Mouse (Mus musculus) heart, adult 18-20 months (tissue): ENCODE data around the gene Mgrn1. TPM values are rescaled to one million over a fixed set of nuclear protein-coding genes. Genes with fewer than 3 reads are reported as not detected.
A peak's percentile ranks its signal among the peaks of the same experiment; 100 is the strongest.

Source experiments
- DNase-seq, 2 experiments: peaks; one replicate each; pipeline ENCODE4 v3.0.0; 2021 to 2022; ENCODE audit warnings: mixed read lengths in 1 of 2
- long read RNA-seq, 2 experiments: library from polyadenylated mRNA; stranded (forward); transcript quantifications; one replicate each; pipeline ENCODE4 v2.0.0; 2021
- total RNA-seq, 2 experiments: library from RNA; stranded (reverse); gene quantifications; 2 replicates each; pipeline ENCODE4 v1.2.3; 2021

Gene Mgrn1
- 100 to 1,000 TPM; 165 to 167 TPM for total RNA-seq
- long read RNA-seq, experiment 1, transcript Mgrn1-201 (16 exons, 3,095 nt): minor isoform, 14 of 194 reads
- long read RNA-seq, experiment 1, transcript Mgrn1-202 (17 exons, 3,138 nt): major isoform, 38 of 194 reads
- long read RNA-seq, experiment 1, partial matches to known transcripts: 12 of 194 reads
- long read RNA-seq, experiment 1, other reads (novel, unspliced or antisense): 127 of 194 reads
- long read RNA-seq, experiment 2, transcript Mgrn1-202 (17 exons, 3,138 nt): major isoform, 15 of 85 reads
- long read RNA-seq, experiment 2, transcript Mgrn1-201 (16 exons, 3,095 nt): minor isoform, 6 of 85 reads
- long read RNA-seq, experiment 2, partial matches to known transcripts: 6 of 85 reads
- long read RNA-seq, experiment 2, other reads (novel, unspliced or antisense): 58 of 85 reads

DNA sequence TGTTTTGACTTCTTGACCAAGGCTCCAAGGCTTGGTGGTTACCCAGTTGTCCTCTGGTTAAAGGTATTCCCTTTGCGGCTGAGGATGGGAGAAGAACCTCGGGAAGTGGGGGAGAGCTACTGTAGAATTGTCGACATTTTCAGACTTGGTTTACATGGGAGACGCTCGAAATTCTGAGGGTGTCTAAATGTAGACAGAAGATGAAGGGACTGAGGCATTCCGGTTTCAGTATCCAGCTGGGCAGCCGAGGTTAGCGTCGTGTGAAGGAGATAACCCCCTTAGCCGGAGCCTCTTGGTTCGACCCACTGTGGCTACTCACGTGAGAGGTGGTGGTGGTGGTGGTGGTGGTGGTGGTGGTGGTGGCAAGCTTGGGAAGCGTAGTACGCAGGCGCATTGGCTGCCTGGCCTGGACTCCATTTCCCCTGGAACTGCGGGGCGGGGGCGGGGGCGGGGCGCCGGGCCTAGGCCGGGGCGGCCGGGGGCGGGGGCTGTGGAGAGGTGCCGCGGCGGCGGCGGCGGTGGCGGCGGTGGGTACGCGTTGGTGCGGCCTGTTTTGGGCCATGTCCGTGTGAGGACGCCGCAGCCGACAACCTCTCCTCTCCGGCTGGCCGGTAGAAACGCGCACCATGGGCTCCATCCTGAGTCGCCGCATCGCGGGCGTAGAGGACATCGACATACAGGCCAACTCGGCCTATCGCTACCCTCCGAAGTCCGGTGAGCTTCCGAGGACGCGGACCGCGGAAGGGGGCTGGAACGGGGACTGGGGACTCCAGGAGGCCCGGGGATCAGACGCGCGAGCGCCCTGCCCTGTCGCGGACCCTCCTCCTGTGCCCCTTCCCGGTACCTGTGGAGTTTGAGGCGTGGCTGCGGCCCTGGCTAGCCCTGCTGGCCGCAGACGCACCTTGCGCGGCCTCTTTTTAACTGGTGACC is at the start of gene Mgrn1:
Mgrn1 (plus strand) TSS at position 490 of the 930 bp plus-strand sequence.
- DNase-seq: peak; percentile 87 to 92

GRCm38 (mm10) chr16:4837631-4838030 is 48.4 kb upstream of the Mgrn1 start:
- no peak for DNase-seq

- DNase-seq: peak in 1 of 2 experiments; percentile 33
Observed at GRCm38 (mm10) chr16:4839552-4839951, 46.5 kb upstream of the Mgrn1 start.

DNA sequence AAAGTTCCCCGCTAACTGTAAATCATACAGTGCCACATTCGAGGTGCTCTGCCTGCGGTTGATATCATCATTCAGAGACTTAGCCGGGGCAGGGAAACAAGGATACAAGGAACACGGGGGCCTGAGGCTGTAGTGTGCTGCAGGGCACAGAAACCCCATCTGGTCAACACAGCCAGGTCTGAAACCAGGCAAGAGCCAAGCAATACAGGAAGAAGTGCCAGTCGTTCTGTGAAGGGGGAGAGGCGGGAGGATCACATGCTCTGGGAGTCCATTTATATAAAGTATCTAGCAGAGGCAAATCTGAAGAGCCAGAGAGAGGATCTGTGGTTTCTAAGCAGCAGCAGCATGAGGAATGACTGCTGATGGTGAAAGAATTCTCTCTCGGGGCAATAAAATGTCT is 45.8 kb upstream of the Mgrn1 start:
- DNase-seq: peak in 1 of 2 experiments; percentile 30

- no peak for DNase-seq
Observed at GRCm38 (mm10) chr16:4847041-4847440, 39.0 kb upstream of the Mgrn1 start.

DNA sequence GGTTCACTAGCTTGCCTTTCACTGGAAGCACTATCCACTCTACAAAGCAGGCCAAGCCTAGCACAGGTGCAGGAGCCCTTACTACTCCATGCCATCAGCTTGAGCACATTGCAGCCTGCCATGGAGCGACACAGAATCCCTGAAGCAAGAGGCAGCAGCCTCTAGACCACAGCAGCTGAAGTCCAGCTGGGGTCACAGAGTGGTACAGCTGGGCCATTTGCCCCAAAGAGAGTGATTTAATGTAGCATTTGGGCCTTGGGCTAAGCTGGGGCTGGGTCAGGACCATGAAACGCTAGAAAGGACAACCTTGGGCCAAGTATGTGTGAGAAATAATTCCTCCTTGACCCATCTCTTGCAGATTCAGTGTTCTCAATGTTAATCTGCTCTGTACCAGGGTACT is 38.0 kb upstream of the Mgrn1 start:
- DNase-seq: no peak

DNA sequence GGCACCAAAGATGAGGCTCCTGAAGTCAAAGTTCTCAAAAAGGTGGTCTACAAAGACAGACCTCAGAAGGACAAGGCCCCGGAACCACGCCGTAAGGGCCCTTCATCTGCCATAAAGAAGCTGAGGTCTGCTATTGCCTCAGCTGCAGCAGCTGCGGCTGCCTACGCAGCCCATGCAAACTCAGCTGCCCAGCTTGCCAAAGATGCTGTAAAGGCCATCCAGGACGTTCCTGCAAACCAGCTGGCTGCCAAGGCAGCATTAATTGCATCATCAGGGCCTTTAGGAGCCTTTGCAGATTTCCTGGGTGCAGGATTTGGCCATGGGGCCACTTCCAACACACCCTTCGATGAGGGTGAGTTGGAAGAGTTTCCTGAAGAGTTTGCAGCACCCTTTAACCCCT is 35.7 kb upstream of the Mgrn1 start:
- DNase-seq: peak in 1 of 2 experiments; percentile 28

DNA sequence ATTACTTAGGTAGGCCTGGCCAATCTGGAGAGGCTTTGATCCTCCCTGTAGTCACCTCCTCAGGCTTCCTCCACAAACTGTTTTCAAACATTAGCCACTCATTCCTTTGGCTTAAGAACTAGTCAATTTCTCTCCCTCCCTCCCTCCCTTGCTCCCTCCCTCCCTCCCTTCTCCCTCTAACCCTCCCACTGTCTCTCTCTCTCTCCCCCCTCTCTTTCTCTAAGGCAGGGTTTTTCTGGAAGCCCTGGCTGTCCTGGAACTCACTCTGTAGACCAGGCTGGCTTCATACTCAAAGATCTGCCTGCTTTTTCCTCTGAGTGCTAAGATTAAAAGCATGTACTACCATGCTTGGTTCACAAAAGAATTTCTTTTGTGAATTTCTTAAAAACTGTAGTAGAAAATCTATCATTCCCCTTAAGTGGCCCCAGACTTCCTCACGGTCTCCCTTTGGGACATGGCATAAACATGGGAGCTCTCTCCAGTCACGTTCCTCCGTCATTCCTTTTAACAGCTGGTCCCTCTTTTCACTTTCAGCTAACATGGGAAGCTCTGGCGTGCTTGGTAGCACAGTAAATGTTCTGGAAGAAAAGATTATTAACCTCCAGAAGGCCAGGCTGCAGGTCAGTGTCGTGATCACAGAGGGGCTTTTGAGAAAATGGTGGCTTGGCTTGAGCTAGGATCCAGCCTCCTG is 35.0 kb upstream of the Mgrn1 start:
- DNase-seq: no peak

GRCm38 (mm10) chr16:4855046-4855650 is 30.9 kb upstream of the Mgrn1 start:
- no peak for DNase-seq

GRCm38 (mm10) chr16:4861392-4861791 is 24.7 kb upstream of the Mgrn1 start:
- DNase-seq: no peak

DNA sequence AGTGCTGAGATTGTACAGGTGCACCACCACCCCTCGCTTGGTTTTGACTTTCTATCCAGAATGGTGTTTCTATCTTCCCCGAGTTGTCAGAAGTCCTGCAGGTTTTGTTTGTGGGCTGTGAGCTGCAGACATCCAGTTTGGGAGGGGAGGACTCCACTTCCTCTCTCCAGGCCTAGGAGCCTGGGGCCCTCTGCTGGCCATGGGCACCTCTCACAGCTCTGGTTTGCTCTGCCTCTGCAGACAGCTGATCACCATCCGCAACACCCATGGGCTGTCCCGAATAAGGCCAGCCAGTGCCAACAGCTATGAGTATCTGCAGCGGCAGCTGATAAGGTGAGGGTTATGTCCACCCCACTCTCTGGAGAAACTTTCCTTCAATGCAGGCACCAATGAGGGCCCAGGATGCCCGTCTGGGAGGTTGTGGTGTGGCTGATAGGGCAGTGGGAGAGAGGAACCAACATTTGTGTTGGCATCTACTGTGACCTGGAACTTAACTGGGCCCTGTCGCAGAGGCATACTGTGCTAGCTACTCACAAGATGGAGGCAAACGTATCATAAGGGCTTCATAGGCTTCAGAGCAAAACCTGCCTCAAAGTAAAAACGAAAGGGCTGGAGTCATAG is 23.1 kb upstream of the Mgrn1 start:
- peak; percentile 82 to 83 for DNase-seq

DNA sequence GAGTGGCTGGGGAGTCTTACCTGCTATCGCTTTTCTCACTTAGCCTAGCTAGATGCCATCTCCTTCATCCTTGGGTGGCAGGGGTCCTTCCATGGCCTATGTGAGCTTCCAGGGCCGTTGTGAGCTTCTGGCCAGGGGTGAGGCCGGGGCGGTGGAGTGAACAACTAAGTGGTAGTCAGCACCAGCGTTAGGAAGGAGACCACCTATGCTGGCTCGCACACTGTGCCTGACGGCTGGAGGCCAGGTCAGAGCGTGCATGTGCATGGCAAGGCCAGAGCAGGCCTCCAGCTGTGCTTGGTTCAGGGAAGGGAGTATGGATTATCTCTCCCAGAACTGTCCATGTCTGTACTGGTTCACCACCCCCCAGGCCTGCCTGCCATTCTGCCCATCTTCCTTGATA is 22.3 kb upstream of the Mgrn1 start:
- DNase-seq: no peak

DNA sequence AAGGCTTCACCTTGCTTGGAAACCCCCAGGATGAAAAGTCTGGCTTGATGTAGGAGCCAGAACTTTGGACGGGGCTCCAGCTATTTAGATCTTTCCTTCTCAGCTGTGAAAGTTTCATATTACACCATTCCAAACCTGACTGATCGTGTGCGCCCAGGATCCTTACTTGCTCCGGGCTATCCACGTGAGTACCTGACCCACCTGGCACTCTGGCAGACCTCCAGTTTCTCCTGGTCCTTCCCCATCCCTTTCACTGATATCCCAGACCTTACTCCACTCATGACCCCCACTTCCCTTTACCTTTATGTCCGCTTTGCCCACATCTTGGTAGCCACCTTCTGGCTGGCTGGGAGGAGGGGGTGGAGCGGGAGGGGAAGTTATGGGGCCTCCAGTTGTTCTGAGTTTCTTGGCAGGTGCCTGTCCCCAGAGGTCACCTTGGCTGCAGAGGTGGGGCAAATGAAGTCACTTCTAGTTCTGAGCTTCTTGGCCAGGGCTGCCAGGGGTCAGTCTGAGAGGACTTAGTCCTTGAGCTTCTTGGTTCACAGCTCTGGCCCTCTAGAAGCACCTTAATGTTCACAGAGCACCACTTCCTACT is 19.9 kb upstream of the Mgrn1 start:
- DNase-seq: no peak

- no peak for DNase-seq
Observed at GRCm38 (mm10) chr16:4870490-4870889, 15.6 kb upstream of the Mgrn1 start.

DNA sequence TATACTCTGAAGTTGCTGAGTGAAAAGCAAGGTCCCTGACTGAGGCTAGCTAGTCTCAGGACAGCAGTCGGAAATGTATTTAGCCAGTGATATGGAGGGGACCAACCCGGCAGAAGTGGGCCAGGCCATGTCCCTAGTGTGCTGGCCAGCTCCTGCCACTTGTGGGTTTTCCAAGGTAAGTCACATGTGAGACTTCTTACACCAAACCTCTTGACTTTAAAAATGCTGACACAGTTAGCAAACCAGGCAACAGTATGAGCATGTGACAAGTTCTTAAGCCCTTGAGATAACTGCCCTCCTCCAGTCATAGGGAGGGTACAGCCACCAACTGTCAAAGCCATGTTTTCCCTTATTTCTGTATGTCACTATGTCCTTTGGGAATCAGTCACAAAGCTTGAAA is 14.1 kb upstream of the Mgrn1 start:
- DNase-seq: no peak

- DNase-seq: no peak
Observed at GRCm38 (mm10) chr16:4875198-4876032, 10.6 kb upstream of the Mgrn1 start.

DNA sequence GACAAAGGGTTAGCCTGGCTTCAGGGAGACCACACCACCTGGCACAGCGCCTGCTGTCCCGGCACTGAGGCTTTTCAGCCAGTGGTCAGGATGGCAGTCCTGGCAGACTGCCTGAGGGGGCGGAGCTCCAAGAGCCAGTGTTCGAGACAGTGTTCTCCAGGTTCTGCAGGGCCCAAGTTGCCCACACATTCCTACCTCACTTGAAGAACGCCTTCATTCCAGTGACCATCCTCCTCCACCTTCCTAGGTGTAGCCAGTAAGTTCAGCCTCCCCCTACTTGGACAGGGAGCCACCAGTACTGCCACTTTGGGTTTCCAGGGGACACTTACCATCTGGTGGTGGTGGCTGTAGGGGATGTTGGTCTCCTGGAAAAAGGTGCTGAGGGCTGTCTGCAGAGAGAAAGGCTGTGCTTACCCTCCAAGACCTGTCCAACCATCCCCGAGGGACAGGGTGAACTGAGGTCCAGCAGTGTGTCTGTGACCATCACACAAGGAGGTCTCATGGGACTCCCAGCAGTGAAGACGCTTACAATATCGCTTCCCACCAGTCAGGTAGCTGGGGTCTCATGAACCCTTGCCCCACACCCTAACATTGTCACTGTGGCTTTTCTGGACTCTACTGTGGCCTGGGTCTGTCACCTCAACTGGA is 9.9 kb upstream of the Mgrn1 start:
- DNase-seq: peak; percentile 56 to 71

GRCm38 (mm10) chr16:4877195-4877594 is 8.9 kb upstream of the Mgrn1 start:
- no peak for DNase-seq

GRCm38 (mm10) chr16:4877701-4878100 is 8.3 kb upstream of the Mgrn1 start:
- no peak for DNase-seq
